Mouse (Mus musculus) G1E (cell line): Measurements from ENCODE around the gene Wwc2.

Experiments
- CTCF ChIP-seq: IDR thresholded peaks from 2 replicates; pipeline ENCODE4 v1.5.1; 2012; ENCODE audit warnings: low read depth, low read length, inconsistent platforms, mixed read lengths
- POLR2AphosphoS5 ChIP-seq: IDR thresholded peaks from 2 replicates; pipeline ENCODE4 v1.6.1; 2012; ENCODE audit warnings: low read depth, low read length, inconsistent platforms; ENCODE audit not compliant: insufficient replicate concordance

DNA sequence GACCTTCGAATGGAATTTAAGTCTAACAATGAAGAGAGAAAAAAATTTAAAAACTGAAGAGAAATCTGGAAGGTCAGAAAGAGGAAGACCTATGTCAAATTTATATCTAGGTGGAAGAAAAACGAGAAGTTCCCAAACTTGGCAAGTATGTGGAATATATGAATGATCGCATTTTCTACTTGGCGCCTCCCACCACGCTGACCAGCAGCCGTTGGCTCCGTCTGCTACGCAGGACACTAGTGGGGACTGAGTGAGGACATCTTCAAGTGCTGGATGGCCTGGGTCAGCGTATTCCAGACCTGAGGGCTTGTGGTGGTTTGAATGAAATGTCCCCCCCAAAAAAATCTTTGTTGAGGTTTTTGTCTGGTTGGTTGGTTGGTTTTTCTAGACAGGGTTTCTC is 84.6 kb downstream of the Wwc2 start:
- TF ChIP-seq CTCF (no peak), POLR2AphosphoS5 (no peak)
